Mouse (Mus musculus) layer of hippocampus, postnatal 14 days (tissue): ENCODE measurements around the gene Cela1. TPM values are rescaled to one million over a fixed set of nuclear protein-coding genes. Genes with fewer than 3 reads are reported as not detected.
A peak's percentile ranks its signal among the peaks of the same experiment; 100 is the strongest.

ENCODE experiments used
- DNase-seq, 2 experiments: peaks; one replicate each; pipeline ENCODE4 v3.0.0; 2021 to 2022; ENCODE audit warnings: low spot score in 2 of 2, mixed read lengths in 1 of 2
- total RNA-seq, 2 experiments: library from RNA; stranded (reverse); gene quantifications; 2 replicates each; pipeline ENCODE4 v1.2.3; 2021

The Cela1 gene
- total RNA-seq, 2 experiments from 2014 or later, result 1.7 to 1.9 TPM

DNA sequence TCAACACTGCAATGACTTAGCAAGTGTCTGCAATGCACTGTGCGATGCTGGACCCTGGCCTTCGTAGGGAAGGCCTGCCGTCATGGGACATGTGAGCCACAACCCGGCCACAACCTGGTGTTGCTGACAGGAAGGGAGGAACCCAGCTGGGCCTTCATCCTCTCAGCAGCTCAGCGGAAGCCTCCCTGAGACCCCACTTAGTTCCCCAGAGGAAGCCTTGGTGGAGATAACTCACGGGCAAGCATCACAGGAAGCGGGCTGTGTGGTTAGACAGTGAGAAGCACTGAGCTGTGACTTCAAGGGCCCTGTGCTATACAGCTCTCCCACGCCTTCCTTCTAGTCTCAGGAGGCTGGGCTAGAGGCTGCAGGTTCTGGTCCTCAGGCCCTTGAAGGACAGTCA is 18.5 kb upstream of the Cela1 start:
- DNase-seq, result no peak

DNA sequence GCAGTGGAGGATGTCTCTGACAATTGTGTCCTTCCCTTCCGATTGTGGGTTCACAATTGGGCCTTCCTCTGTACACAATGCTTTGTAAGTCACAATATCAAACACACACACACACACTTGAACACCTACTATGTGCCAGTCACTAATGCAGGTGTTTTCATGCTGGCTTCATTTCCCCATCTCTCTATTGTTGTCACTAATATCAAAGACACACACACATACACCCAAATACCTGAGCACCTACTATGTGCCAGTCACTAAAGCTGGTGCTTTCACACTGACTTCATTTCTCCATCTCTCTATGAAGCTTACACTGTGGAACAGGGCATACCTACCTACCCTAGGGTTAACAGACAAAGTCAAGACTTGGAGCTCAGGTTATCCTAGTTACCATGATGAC is 17.7 kb upstream of the Cela1 start:
- DNase-seq, result no peak

DNA sequence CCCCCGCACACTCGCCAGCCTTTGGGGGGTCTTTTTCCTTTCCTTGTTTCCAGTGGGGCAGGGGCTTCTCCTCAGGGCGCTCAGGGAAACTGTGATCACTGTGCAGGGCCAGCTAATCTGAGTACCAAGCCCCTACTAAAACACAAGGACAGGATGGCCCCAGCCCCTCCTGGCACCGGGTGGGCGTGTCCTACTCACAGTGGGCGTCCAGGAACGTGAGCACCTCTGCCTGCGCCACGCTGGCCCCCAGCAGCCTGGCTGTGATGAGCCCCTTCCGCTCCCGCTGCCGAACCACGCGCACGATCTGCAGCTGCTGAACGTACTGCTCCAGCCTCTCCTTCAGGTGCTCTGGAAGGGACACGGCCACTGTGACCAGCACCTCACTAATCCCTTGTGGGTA is 16.2 kb upstream of the Cela1 start:
- no peak for DNase-seq

DNA sequence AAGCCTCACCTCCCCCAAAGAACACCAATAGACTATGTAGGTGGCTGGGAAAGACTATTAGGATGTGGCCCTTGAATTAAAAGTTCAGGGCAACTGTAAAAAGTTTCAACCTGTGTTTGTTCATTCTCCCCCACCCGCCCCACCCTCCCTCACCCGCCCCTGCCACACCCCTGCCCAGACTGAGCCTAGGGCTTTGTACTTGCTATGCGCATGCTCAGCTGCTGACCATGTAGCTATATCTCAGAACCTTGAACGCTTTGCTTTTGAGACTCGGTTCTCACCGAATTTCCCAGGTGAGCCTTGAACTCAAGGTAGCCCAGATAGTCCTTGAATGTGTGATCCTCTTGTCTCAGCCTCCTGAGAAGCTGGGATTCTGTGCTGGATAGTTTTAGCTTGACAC is 14.1 kb upstream of the Cela1 start:
- DNase-seq, result no peak

DNA sequence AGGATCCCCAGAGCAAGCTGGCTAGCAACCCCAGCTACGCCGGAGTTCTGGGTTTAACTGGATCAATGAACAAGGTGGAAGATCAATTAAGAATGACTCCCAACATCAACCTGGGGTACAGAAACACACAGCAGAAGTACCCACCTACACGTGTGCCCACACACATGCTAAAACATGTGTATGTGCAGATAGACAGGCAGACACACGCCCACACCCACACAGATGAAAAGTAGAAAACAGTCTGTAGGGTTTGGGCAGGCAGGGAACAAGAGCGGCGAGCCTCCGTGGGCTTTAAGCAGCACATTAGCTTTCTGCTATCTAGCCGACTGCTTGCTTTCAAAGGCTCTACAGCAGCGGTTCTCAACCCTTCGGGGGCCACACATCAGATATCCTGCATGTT is 13.4 kb upstream of the Cela1 start:
- peak in 1 of 2 experiments; percentile 31 for DNase-seq

DNA sequence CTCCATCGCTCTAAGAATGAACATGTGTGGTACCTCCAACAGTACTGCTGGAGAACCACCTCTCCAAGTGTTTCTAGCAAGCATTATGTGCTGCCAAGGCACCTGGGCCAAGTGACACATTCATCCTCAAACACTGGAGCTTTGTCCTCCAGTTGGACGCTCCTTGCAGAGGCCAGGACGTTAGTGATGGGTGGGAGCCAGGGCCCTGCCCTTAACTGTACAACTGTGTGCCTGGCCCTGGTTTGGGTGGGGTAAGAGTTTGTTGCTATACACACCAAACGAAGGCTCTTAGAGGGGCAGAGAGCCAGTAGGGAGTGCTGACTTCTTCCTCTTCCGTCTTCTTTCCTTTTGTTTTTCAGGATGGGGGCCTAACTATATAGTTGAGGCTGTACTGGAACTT is 12.7 kb upstream of the Cela1 start:
- no peak for DNase-seq

DNA sequence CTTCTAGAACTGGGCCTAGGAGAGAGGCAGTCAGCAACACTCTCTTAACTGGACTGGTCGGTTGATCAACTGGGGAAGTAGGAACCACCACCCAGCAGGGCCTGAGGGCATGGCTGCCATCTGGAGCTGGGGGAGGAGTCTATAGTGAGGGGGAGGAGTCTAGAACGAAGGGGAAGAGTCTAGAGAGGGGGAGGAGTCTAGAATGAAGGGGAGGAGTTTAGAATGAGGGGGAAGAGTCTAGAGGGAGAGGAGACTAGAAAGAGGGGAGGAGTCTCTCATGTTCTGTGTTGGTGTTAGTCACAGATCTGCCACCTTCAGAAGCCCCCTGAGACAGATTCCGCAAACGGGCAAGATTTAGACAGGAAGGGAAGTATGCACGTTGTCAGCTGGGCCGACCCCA is 11.7 kb upstream of the Cela1 start:
- no peak for DNase-seq

DNA sequence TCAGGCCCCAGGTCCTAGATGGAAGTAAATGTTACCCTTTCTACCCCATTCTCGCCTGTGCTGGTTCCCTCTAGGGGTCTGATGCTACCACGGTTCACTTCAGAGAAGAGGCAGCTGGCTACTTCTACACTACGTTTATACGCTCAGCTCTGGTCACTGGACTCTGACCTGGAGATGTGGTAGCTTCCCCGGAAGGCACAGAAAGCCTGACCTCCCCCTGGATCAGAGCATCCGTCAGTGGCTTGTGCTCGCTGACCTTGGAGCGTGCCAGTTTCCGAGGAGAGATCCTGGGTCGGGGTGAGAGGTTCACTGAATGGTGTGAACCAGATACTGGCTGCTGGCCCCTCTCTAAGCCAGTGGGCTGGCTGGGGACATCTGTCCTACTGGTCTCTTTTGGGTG is 10.4 kb upstream of the Cela1 start:
- DNase-seq, result no peak

DNA sequence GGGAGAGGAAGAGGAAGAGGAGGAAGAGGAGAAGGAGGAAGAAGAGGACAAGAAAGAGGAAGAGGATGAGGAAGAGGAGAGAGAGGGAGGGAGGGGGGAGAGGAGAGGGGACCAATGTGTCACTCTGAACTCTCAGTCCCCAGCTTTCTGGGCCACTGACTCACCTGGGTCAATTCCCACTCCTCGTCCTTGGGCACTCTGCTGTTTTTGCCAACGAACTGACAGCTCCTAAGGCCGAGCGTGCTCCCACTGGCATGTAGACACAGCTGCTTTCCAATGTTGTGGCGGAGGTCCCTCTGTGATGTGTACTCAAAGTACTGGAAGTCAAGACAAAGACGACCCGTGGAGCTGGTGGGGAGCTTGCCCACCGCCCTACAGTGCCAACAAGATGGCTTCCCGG is 6.7 kb upstream of the Cela1 start:
- DNase-seq, result no peak

DNA sequence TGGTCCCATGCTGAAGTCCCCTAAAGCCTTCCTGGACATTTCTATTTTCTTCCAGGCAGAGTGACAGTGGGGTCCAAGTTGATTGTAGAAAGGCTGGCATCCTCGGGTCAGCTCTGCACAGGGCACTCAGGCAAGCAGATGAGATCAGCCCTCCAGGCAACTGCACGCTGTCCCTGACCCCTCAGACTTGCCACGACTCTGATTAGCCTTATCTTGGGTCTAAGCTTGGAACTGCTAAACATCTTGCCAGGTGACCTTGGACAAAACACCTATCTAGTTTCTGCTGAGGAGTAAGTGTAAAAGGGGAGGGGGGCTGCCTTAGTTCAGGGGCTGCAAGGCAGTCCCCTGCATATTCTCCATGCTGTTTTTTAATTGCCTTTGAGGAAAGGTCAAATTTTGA is 4.3 kb upstream of the Cela1 start:
- no peak for DNase-seq

DNA sequence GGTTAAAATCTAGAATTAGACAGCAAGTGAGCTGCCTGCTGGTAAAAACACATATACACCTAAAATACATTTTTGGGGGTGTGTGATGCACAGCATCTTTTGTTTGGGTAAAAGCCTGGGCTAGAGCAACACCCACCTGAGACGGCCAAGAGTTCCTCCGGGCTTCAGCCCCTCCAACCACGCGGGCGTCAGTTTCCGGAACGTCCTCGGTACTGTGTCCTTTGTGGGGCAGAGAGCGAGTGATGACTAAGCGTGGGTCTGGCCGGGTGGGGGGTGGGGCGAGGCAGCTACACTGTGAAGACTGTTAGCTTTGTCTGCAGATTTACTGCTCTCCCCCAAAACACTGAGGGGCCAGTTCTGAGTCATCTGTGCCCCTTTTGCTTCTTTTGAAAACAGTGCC is 732 bp downstream of the Cela1 start:
- no peak for DNase-seq

DNA sequence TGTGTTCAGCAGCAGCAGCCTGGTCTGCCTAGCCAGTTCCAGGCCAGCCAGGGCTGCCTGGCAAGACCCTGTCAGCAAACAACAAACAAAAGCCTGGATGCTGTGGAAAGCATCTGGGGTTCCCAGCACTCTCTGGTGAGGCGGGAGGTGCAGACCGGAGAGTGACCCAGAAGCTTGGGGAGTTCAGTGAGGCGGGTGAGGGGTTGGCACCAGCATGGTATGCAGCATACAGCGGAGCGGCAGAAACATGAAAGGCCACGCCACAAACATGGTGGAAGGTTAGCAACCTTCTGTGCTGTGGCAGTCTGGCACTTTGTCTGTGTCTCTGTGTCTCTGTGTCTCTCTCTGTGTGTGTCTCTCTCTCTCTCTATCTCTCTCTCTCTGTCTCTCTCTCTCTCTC is 1.3 kb downstream of the Cela1 start:
- no peak for DNase-seq

DNA sequence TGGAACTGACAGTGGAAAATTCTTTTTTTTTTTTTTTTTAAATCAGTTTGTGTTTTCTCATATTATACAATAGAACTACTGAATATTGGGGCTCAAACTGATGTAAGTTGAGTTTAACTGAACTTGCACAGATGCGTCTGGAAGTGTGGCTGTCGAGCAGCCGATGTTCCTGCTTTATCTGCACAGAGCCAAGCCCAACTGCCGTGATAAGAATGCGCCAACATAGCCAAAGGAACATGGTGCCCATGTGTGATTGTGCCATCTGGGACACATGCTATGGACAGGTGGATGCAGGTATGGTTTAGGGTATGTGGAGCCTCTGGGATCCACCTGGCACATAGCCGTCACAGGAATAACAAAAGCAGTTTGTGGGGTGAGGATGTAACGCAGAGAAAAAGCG is 1.9 kb downstream of the Cela1 start:
- DNase-seq, result no peak

DNA sequence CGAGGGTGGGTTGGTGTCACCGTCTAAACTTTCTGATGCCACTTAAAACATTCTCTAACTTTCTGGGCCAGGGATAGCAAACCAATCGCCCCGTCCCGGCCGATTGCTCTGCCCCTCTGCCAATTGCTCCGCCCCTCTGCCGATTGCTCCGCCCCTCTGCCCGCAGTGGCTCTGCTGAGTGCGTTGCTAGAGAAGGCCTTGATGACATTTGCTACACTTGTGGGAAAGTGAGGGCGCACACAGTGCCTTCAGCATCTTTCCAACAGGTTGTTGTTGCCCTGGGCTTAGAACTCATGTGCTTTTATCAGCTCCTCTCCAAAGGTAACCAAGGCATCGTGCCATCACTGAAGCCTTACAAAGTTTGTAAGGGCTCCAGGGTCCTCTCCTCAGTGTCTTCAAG is 2.5 kb downstream of the Cela1 start:
- DNase-seq, result no peak

DNA sequence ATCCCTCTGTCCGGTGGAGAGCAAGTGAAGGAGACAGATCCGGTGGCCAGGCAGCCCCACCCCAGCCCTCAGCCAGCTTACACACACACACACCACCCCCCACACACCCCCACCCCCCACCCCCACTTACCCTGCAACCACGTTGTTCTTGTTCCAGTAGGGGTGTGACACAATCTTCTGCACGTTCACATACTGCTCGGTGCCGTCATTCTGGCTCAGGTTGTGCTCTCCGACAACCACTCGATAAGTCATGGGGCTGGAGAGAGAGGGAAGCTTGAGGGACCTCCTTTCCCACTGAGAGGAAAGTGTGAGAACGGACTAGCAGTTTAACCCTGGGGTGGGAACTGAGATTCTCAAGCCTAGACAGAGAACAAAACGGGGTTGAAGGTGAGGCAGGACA is 3.3 kb downstream of the Cela1 start:
- no peak for DNase-seq

DNA sequence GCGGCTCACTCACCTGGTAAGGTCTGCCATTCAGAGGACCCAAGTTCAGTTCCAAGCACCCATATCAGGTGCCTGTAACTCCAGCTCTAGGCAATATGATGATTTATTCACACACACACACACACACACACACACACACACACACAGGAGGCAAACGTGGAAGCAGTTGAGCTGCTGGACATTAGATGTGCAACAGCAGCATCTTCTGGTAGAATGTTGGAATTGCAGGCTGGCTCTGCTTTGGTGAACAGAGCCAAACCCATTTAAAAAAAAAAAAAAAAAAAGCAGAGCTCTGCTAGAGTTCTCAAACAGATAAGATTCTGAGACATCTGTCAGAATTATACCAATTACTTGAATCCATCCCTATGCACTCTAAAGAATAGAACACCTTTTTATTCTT is 4.7 kb downstream of the Cela1 start:
- peak; percentile 76 to 86 for DNase-seq

DNA sequence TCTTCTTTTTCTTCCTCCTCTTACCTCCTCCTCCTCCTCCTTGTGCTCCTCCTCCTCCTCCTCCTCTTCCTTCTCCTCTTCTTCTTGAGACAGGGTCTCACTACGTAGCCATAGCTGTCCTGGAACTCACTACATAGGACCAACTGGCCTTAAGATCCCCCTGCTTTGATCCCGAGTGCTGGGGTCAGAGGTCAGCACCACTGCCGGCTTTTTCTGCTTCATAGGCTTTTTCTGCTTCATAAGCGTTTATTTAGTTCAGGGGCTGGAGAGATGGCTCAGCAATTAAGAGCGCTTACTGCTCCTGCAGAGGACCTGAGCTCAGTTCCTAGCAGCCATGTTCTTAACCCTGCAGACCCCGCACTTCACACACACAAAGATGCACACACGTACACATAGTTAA is 6.0 kb downstream of the Cela1 start:
- no peak for DNase-seq

DNA sequence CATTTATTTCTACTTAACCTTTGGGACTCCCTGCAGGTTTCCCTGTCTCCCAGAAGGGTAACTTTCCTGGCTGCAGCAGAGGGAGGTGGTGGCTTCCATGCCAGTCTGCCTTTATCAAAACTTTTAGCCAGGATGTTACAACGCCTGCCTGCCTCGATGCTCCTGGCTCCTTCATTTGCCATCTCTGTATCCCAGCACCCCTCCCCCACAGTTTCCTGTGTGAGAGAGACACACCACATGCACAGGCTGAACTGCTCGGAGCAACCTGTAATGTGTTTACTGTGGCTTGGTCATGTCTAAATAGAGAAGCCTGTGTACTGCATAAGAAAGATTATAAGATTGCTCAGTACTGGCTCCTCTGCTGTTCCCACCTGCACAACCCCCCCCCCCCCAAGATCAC is 7.3 kb downstream of the Cela1 start:
- no peak for DNase-seq

DNA sequence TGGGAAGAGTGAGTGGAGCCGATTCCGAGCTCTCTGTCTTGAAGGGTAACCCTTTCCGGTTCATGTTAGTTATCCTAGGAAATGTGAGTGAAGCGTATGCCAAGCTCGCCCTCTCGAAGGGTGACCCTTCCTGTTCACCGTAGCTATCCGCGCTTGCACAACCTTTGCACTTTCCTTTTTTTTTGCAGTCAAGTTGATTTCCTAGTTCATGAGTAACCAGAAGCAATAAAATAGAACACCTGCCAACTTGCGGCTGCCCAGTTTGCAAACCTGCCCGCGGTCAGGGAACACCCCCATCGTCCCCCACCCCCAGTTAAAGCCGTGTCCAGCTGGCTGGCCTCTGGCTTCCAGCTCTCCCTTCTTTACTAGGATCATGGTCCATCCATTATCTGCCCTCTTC is 8.7 kb downstream of the Cela1 start:
- DNase-seq, result no peak

DNA sequence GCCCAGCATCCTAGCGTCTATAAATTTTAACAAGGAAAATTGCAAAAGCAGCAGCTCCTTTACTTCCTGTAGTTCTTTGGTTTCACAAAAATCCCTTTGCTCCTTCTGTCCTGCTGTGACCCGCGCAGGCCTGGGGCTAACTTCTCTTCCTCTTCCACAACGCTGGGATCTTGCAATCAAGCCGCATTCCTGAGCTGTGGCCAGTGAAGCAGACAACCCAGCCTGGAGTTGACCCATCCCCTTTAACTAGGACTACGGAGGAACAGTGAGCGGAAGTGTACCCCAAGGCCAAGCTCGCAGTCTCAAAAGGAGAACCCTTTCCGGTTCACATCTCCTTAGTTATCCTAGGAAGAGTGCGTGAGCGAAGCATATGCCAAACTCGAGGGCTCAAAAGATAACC is 9.1 kb downstream of the Cela1 start:
- no peak for DNase-seq

DNA sequence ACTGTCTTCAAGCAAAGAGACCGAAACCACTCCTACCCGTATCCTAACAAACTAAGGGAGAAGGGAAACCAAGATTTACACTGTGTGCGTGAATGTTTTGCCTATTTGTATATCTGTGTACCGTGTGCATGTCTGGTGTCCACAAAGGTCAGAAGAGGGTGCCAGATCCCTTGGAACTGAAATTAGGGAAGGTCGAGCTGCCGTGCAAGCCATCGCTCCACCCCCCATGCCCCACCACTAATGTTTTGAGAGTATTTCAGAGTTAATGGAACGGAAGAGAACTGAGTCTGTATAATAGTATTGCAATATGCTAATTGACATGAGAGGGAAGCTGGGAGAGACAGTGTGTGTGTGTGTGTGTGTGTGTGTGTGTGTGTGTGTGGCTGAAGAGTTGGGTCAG is 10.0 kb downstream of the Cela1 start:
- no peak for DNase-seq

DNA sequence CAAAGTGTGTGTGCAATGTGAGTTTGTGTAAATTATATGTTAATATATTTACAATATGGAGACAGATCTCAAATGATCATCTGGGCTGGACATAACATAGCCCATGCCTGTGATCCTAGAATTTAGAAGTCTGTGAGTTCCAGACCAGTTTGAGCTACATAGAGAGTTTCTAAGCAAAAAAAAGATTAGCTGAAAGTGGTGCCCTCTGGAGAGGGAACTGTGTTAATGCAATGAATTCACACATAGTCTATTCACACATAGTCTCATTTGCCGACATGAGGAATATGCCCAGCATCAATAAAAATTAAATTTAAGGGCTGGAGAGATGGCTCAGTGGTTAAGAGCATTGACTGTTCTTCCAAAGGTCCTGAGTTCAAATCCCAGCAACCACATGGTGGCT is 11.2 kb downstream of the Cela1 start:
- no peak for DNase-seq

DNA sequence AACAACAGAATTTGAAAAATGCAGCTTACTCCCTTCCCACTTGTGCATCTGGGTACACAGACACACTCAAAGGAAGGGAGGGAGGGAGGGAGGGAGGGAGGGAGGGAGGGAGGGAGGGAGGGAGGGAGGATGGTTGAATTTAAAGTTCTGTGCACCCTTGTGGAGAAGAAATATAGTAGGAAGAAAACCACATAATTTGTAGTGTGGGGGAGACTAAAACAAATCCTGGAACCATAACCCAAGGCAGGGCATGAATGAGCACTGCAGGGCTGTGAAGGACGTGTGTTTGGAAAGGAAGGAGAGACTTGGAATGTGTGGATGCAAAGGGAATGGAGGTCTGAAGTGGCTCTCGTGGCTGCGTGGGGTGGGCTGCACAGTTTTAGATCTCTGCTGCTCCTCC is 12.2 kb downstream of the Cela1 start:
- DNase-seq, result no peak

DNA sequence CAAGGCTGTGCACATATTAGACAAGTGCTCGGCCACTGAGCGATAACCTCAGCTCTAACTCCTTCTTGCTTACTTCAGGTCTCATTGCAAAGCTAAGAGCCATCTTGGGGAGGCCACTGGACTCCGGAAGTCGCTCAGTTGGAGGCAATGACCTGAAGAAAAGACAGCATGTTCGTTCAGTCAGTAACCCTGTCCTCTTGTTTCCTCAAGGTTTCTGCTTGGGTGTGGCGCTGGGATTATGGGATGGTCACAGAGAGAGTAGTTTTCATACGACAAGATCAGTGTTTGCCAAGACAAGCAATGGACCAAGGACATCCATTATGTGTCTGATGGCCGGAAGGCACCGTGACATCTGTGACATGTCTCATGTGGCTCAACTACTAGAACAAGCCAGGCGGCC is 13.2 kb downstream of the Cela1 start:
- no peak for DNase-seq
